Mouse (Mus musculus) urinary bladder, adult 2 months (tissue): ENCODE data around the gene Stat5a. TPM values are rescaled to one million over a fixed set of nuclear protein-coding genes. Genes with fewer than 3 reads are reported as not detected.
A peak's percentile ranks its signal among the peaks of the same experiment; 100 is the strongest.

Experiments
- DNase-seq: peaks from one replicate; pipeline ENCODE4 v3.0.0; 2022; ENCODE audit warnings: low spot score
- polyA plus RNA-seq: library from polyadenylated mRNA; depleted of rRNA; stranded (reverse); fragments of >200 nt; gene quantifications from 2 replicates; pipeline ENCODE4 v1.2.3, GENCODE M21; 2012; rRNA removed

Gene Stat5a
- 9.0 and 11.4 TPM in 2 replicates for polyA plus RNA-seq

GRCm38 (mm10) chr11:100858935-100859578, at the start of gene Stat5a:
TSS of gene Stat5a (plus strand) at chr11:100859351.
- DNase-seq: no peak

GRCm38 (mm10) chr11:100810516-100810915, 48.6 kb upstream of the Stat5a start:
- DNase-seq: no peak

- no peak for DNase-seq
These were observed 48.0 kb upstream of the Stat5a start for GRCm38 (mm10) chr11:100811132-100811531.

GRCm38 (mm10) chr11:100814498-100814897, 44.7 kb upstream of the Stat5a start:
- peak; percentile 51 for DNase-seq

- no peak for DNase-seq
These were observed 42.8 kb upstream of the Stat5a start for GRCm38 (mm10) chr11:100816342-100816741.

- DNase-seq: no peak
These were observed 42.4 kb upstream of the Stat5a start for GRCm38 (mm10) chr11:100816801-100817200.

GRCm38 (mm10) chr11:100817311-100817710, 41.8 kb upstream of the Stat5a start:
- no peak for DNase-seq

GRCm38 (mm10) chr11:100818359-100819012, 40.7 kb upstream of the Stat5a start:
- DNase-seq: no peak

GRCm38 (mm10) chr11:100819048-100819447, 40.1 kb upstream of the Stat5a start:
- DNase-seq: no peak

GRCm38 (mm10) chr11:100819626-100820025, 39.5 kb upstream of the Stat5a start:
- no peak for DNase-seq

- DNase-seq: no peak
These were observed 39.1 kb upstream of the Stat5a start for GRCm38 (mm10) chr11:100820047-100820446.

- no peak for DNase-seq
These were observed 37.4 kb upstream of the Stat5a start for GRCm38 (mm10) chr11:100821605-100822220.

GRCm38 (mm10) chr11:100822365-100822764, 36.8 kb upstream of the Stat5a start:
- DNase-seq: no peak

GRCm38 (mm10) chr11:100823543-100824313, 35.4 kb upstream of the Stat5a start:
- DNase-seq: no peak

GRCm38 (mm10) chr11:100824496-100824895, 34.7 kb upstream of the Stat5a start:
- no peak for DNase-seq

- no peak for DNase-seq
These were observed 33.7 kb upstream of the Stat5a start for GRCm38 (mm10) chr11:100825451-100825850.

GRCm38 (mm10) chr11:100826161-100826866, 32.8 kb upstream of the Stat5a start:
- DNase-seq: no peak

- DNase-seq: no peak
These were observed 30.4 kb upstream of the Stat5a start for GRCm38 (mm10) chr11:100828676-100829151.

- no peak for DNase-seq
These were observed 29.5 kb upstream of the Stat5a start for GRCm38 (mm10) chr11:100829691-100830090.

GRCm38 (mm10) chr11:100831396-100831795, 27.8 kb upstream of the Stat5a start:
- DNase-seq: no peak

- no peak for DNase-seq
These were observed 25.7 kb upstream of the Stat5a start for GRCm38 (mm10) chr11:100833466-100833865.
